Mouse (Mus musculus) spleen, adult 18-20 months (tissue): ENCODE measurements around the gene Smad5.

Experiments
- DNase-seq, 2 experiments: peaks; one replicate each; pipeline ENCODE4 v3.0.0; 2022; ENCODE audit warnings: mixed read lengths in 2 of 2

Smad5 gene

GRCm38 (mm10) chr13:56757201-56757600, 54.4 kb downstream of the Smad5 start:
- DNase-seq: no peak

- DNase-seq: peak; percentile 25 to 71
These were observed 55.7 kb downstream of the Smad5 start for GRCm38 (mm10) chr13:56758492-56758891.

DNA sequence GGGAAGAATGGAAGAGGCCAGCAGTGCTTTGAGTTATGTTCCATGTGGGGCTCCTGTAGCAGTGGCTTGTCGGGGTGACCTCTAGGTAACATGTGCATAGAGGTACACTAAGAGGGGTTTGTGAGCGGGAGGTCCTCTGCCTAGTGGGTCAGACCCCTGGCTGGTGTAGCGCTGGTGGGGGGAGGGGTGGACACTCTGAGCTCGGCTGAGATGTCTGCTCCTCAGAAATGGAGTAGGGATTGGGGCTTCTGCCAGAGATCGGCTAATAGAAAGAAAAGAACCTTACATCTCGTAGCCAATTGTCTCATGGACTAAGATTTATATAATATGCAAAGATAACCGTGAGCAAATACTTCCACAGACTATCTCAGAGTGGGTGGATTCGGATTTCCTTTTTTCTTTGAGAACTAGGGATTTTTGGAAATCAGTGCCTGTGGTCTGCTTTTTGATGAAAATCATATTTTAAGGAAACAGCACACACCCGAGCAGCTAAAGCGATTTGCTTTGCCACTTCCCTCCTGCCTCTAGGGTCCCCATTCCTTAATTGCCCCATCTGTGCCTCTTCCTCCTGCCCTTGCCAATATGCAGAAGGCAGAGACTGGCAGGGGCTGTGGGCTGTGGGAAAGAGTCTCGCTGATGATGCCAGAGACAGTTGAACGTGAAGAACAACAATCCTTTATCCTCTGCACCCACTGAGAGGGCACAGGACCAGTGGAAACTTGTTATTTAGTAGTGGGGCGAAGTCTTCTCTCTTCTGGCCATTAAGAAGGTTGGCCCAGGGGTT, 59.8 kb downstream of the Smad5 start:
- DNase-seq: no peak

DNA sequence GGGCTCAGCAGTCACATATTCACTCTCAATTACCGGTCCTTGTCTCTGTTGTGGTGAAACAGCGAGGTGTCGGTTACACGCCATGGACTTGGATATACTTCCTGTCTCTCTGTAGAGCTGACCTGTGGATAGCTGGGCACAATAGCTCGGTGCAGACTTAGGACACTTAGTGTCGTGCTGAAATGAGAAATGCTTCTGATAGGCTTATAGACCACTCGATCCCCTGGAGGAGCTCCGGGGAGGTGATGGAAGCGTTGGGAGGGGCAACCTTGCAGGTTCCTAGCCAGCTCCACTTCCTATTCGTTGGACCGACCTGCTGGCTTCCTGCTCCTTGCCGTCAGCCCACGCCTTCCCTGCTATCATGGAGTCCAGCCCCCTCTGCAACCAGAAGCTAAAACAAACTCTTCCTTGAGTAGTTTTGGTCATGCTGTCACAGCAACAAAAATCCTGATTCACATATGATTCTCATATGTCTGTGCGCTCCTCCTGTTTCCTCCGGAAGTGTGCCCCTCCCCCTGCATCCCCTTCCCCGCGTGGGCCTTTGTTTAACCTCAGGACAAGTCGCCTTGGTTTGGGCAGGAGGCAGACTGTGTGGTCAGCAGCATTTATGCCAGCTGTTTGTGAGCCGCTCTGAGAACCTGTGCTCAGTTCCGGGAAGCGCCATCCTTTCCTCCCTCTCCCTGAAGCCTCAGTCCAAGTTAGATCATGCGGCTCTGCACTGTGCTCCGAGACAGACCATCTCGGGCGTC, 62.6 kb downstream of the Smad5 start:
- DNase-seq: no peak

DNA sequence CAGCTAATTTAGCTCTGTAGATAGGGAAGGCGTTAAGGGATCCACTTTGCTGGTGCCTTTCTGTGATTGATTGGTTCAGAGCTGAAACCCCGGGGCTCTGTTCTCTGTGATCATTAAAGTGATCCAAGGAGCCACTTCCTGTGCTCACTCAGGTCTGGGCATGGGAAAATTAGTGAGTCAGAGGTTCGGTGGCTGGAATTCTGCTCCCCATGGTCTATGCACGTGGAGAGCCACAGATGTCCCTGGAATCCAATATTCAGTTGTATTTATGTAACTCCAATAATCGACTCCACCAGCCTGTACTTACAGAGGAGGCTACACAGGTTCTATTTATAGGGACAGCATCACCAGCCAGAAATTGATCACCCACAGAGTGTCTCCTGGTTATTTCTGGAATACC, 63.4 kb downstream of the Smad5 start:
- DNase-seq: no peak

DNA sequence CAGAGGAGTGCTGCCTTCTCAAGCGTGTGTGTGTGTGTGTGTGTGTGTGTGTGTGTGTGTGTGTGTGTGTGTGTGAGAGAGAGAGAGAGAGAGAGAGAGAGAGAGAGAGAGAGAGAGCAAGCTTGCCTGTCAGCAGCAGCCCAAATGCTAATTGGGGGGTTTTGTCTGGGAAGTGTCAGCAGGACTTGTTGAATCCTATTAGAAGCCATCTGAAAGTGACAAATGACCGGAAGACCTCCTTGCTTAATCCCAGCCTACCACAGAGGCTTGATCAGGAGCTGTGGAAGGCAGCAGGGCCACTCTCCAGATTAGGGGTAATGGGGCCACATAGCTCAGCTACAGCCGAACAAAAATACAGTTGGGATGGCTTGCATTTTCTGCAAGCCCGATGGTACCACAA, 66.6 kb downstream of the Smad5 start:
- DNase-seq: no peak

DNA sequence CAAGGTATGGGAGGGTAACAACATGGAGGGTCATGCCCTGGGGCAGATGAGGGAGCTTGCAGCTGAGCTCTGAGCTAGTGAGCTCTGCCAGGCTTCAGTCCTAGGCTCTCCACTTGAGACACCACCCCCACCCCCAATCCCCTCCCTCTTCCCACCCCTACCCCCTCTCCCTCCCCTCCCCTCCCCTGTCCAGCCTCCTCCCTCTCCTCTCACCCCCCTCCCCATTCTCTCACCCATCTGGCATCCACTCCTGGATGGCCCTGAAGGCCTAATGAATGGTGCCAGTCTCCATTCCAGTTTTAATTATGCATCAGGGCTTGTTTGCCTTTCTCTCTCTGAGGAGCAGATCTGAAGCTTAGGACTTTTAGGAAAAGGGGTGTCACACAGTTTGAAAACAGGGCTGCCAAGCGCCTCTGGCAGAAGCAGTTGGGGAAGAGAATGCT, 67.3 kb downstream of the Smad5 start:
- no peak for DNase-seq

GRCm38 (mm10) chr13:56770786-56771185, 68.0 kb downstream of the Smad5 start:
- no peak for DNase-seq

DNA sequence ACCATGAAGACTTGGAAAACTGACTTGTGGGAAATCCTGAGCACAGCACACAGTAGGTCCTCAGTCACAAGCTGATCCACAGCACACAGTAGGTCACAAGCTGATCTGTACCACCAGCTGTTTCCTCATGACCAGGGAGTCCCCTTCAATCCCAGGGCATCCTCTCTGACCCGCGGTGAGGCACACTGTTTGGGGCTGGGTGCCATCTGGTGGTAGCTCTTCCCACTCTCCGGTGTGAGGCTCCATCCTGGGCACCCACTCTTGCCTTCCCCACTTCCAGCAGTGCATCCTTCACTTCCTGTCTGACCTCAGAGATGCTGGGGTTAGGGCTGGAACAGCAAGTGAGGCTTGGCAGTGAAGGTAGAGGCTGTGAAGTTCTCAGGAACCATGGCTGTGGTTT, 69.8 kb downstream of the Smad5 start:
- DNase-seq: no peak

DNA sequence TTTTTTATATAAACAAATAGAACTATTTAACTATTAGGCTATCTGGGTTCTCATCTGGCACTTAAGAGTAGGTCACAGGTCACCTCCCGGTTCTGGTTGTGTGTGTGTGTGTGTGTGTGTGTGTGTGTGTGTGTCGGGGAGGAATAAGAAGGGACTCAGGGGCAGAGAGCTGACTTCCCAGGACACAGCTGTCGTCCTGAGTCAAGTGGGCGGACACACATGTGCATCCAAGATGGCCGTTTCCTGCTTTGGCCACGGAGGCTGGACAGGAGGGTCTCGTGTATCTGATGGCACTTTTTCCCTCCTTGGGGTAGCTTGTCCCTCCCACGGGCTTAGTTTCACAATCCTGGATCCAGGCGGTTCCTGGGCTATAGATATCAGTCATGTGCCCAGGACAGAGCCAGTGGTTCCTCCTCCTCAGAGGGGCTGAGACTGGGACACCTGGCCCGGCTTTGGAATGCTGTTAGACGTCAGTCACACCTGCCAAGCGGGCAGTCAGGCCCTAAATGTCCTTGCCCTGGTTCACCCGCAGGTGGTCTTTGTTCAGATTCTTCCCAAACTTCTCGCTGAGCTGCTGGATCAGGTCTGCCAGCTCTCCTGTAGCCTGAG, 70.6 kb downstream of the Smad5 start:
- no peak for DNase-seq

- DNase-seq: no peak
These were observed 71.5 kb downstream of the Smad5 start for GRCm38 (mm10) chr13:56774304-56774703.

GRCm38 (mm10) chr13:56780746-56781469, 78.1 kb downstream of the Smad5 start:
- DNase-seq: no peak

DNA sequence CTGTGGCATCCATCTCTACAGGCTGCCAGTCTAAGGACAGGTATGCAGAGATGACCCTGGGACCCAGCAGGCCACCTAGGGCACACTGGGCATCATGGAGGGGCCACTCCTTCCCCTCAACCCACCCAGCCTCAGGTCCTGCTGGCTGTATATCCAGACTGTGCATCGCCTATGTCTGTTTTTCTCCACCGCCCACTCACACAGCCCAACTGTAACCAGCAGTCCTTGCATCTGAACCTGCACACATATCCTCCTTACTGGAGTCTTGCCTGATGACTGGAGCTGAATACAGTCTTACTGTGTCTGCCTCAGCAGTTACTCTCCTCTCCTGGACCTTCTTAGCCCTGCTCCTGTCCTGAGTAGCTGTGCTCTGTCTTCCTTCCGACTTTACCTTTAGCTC, 78.9 kb downstream of the Smad5 start:
- no peak for DNase-seq

DNA sequence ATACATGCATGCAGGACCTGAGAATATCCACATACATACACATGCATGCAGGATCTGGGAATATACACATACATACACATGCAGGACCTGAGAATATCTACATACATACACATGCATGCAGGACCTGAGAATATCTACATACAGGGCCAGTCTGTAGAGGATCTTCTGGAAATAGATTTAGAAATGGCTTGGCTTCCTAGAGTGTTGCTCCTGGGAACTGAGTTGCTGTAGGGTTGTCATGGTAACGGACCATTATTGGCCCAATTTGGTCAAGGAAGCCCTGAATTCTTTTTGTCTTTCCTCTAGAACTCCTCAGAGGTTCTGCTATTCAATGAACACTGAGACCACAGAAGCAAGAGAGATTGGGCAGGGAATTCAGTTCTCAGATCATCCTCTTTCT, 79.8 kb downstream of the Smad5 start:
- no peak for DNase-seq

DNA sequence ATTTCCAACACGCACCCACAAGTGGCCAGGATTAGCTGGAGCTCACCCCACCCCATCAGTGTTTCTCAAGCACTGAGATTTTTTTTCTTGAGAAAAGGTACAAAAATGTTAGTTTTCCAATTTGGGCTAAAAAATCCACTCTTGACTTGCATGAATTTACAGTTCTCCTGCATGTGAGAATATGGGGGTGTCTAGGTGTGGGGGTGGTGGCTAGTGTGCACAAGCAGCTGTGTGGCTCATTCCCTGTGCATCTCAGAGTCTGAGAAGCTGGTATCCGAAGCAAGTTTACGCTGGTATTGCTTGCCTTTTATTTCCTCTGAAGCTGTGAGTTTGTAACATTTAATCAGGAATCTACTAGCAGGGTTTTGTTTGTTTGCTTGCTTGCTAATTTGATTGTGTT, 87.9 kb downstream of the Smad5 start:
- DNase-seq: no peak
